Mouse (Mus musculus) ES-E14 (cell line): ENCODE results near the gene 1700067K01Rik.

Experiments used
- CHD2 ChIP-seq: IDR thresholded peaks from 2 replicates; pipeline ENCODE4 v1.6.1; 2014; ENCODE audit warnings: mild to moderate bottlenecking, low read depth, low read length, inconsistent platforms
- HCFC1 ChIP-seq: IDR thresholded peaks from 2 replicates; pipeline ENCODE4 v1.6.1; 2012; ENCODE audit warnings: low read length, inconsistent platforms, borderline replicate concordance; ENCODE audit not compliant: insufficient read depth
- MAFK ChIP-seq: IDR thresholded peaks from 2 replicates; pipeline ENCODE4 v1.6.1; 2014; ENCODE audit warnings: mild to moderate bottlenecking, low read depth, low read length, inconsistent platforms; ENCODE audit not compliant: insufficient read depth
- ZC3H11A ChIP-seq: IDR thresholded peaks from 2 replicates; pipeline ENCODE4 v1.6.1; 2012; ENCODE audit warnings: low read depth, mild to moderate bottlenecking, inconsistent platforms, low read length, borderline replicate concordance
- ZNF384 ChIP-seq: IDR thresholded peaks from 2 replicates; pipeline ENCODE4 v1.6.1; 2012; ENCODE audit warnings: low read depth, low read length, inconsistent platforms

DNA sequence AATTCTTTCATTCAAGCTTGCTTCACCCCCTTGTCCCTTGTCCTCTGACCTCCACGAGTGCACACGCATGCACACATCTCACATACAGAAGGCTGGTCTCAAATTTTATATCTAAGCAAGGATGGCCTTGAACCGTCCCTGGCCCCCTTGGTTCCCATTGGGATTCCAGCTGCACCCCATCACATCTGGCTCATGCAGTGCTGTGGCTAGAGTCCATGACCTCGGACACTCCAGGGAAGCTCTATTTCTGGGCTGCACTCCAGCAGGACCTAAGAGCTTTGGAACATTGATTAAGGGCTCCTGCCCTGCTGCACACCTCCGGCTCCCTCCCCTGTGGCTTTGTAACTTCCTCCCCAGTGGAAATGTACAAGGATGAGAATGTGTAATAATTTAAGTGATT, 36.7 kb downstream of the 1700067K01Rik start:
- TF ChIP-seq ZC3H11A = no peak
- no peak for TF ChIP-seq MAFK
- TF ChIP-seq ZNF384 = no peak
- no peak for TF ChIP-seq CHD2
- no peak for TF ChIP-seq HCFC1
